Comparison of ENCODE assay signal across 20 mouse cellular contexts in the genomic region with DNA sequence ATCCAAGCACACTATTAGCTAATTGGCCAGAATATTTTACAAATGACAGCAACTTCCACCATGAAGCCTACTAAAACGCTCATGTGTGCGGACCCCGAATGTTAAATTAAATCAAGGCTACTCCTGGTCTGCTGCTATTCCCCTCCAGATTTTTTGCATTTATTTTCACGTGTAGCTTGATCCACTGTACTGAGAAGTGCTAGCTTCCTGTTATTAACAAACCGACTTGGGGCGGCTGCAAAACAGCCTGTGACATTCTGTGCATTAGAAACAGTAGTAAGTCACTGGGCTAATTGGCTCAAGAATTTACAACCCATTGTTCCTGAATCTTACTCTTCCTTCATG. TPM values are rescaled to one million over a fixed set of nuclear protein-coding genes. Genes with fewer than 3 reads are reported as not detected.
"Had no signal": no experiment of that assay in that cellular context is flagged by ENCODE, and none has a peak within 500 bp of the region (broad histone marks: within the 10 kb centered on the region; RNA-seq: fewer than 3 reads in every experiment).

No protein-coding gene starts in this region.

- H3K9me3 ChIP-seq: liver, embryonic 13.5 days; lung, embryonic 15.5 days; megakaryocyte, embryonic 14.5 days; midbrain, embryonic 15.5 days had no signal

- H3K4me1 ChIP-seq: liver, embryonic 13.5 days; lung, embryonic 15.5 days; megakaryocyte, embryonic 14.5 days; midbrain, embryonic 15.5 days had no signal

- H3K4me2 ChIP-seq: liver, embryonic 13.5 days; lung, embryonic 15.5 days; midbrain, embryonic 15.5 days had no signal

- DNase-seq: kidney, adult 11 months; kidney, adult 9 months; kidney, postnatal 36 days; liver; liver, embryonic 13.5 days; liver, postnatal 0 days; lung, postnatal 14 days; thymus, postnatal 4 days had no signal

- H3K9ac ChIP-seq: liver, embryonic 13.5 days; liver, postnatal 0 days; lung, embryonic 15.5 days; midbrain, embryonic 15.5 days had no signal

- H3K27me3 ChIP-seq: lung, embryonic 15.5 days; megakaryocyte, embryonic 14.5 days had no signal

- H3K36me3 ChIP-seq: liver, embryonic 13.5 days; lung, embryonic 15.5 days; midbrain, embryonic 15.5 days had no signal

- H3K27ac ChIP-seq: kidney, postnatal 0 days; left cerebral cortex, adult 2 months; liver, embryonic 13.5 days; lung, embryonic 15.5 days; macrophage; midbrain, embryonic 15.5 days; stomach, postnatal 0 days had no signal

- ATAC-seq: liver, postnatal 0 days; midbrain, embryonic 15.5 days had no signal

- H3K4me3 ChIP-seq: left cerebral cortex, adult 2 months; liver, embryonic 13.5 days; lung, embryonic 15.5 days; megakaryocyte, embryonic 14.5 days; midbrain, embryonic 15.5 days had no signal

RNA-seq across cellular contexts. Expression of a gene that starts 27.1 kb away (rescaled TPM):
- total RNA-seq: layer of hippocampus, adult 18-20 months; layer of hippocampus, postnatal 10 days; left cerebral cortex, adult 2 months; left cerebral cortex, postnatal 14 days; monocyte, adult 5-6 weeks; neutrophil, adult 5-6 weeks had no signal
- polyA plus RNA-seq: macrophage; midbrain, embryonic 15.5 days had no signal
